Mouse (Mus musculus) heart, embryonic 15.5 days (tissue): ENCODE measurements at regions not wholly inside any gene's neighbourhood (a gene's known extent, or its start where the extent isn't known, plus 50 kb on each side); places are given as distances from the start of the nearest gene placed in this dataset.

ENCODE experiments used
- ATAC-seq: fragments of 200-750 bp; cut with Nextera tagmentation; replicated peaks from 2 replicates; pipeline ENCODE4 v1.8.0; 2017; ENCODE audit warnings: low read depth, moderate TSS enrichment; ENCODE audit not compliant: insufficient number of reproducible peaks, insufficient read depth, low FRiP score
- H3K27ac ChIP-seq: fragments of 300-500 bp; sonication (generic); 2 replicates; pipeline ENCODE4 v1.5.1; 2015; ENCODE audit warnings: mild to moderate bottlenecking, inconsistent platforms
- H3K27me3 ChIP-seq: fragments of 300-500 bp; sonication (generic); 2 replicates; pipeline ENCODE4 v1.6.1; 2015; ENCODE audit warnings: inconsistent platforms
- H3K36me3 ChIP-seq: fragments of 300-500 bp; sonication (generic); 2 replicates; pipeline ENCODE4 v1.6.1; 2015; ENCODE audit warnings: mild to moderate bottlenecking, inconsistent platforms
- H3K4me1 ChIP-seq: fragments of 300-500 bp; sonication (generic); replicated peaks from 2 replicates; pipeline ENCODE4 v1.6.1; 2015; ENCODE audit warnings: inconsistent platforms
- H3K4me2 ChIP-seq: fragments of 300-500 bp; sonication (generic); 2 replicates; pipeline ENCODE4 v1.6.1; 2015; ENCODE audit warnings: inconsistent platforms, mild to moderate bottlenecking, moderate library complexity
- H3K4me3 ChIP-seq: fragments of 300-500 bp; sonication (generic); 2 replicates; pipeline ENCODE4 v1.5.1; 2015; ENCODE audit warnings: mild to moderate bottlenecking, inconsistent platforms
- H3K9ac ChIP-seq: fragments of 300-500 bp; sonication (generic); 2 replicates; pipeline ENCODE4 v1.6.1; 2015; ENCODE audit warnings: mild to moderate bottlenecking, inconsistent platforms
- H3K9me3 ChIP-seq: fragments of 300-500 bp; sonication (generic); replicated peaks from 2 replicates; pipeline ENCODE4 v1.6.1; 2016; ENCODE audit warnings: inconsistent platforms
- WGBS: fragments of 180-500 bp; shearing (Covaris S2); methylation state at CpG from one replicate; pipeline ENCODE4 v1.1.7; 2015; ENCODE audit warnings: mixed read lengths; 5-methylcytosine and 5-hydroxymethylcytosine counted together

GRCm38 (mm10) chr2:170277182-170277767 is 129.4 kb upstream of the Zfp217 start:
- Histone ChIP-seq H3K27ac (0 out of 2 replicates have a peak overlapping the region, but pooled peaks have one; percentile 13), H3K9me3 (no peaks in the 10 kb centered on the region), H3K9ac (no peak overlapping the region), H3K4me1 (peaks cover 10% of the 10 kb centered on the region), H3K36me3 (no peaks in the 10 kb centered on the region), H3K4me2 (no peak overlapping the region), H3K27me3 (no peaks in the 10 kb centered on the region), H3K4me3 (no peak overlapping the region)
- WGBS, result 76% methylated on average over 18 of the region's 18 CpGs
- no peak for ATAC-seq

GRCm38 (mm10) chr2:170275687-170276086 is 127.8 kb upstream of the Zfp217 start:
- no peaks in the 10 kb centered on the region for H3K27me3 ChIP-seq
- WGBS, result 76% methylated on average over 4 of the region's 4 CpGs

GRCm38 (mm10) chr2:170269926-170270577 is 122.1 kb upstream of the Zfp217 start:
- no peak for ATAC-seq
- no peak overlapping the region for H3K4me2 ChIP-seq
- 66% methylated on average over 11 of the region's 11 CpGs for WGBS

More at GRCm38 (mm10) chr2:170275687-170276086, 127.8 kb upstream of the Zfp217 start:
- Histone ChIP-seq H3K9ac (no peak overlapping the region), H3K27ac (no peak overlapping the region), H3K4me3 (no peak overlapping the region), H3K4me2 (no peak overlapping the region), H3K36me3 (no peaks in the 10 kb centered on the region), H3K9me3 (no peaks in the 10 kb centered on the region), H3K4me1 (peaks cover 10% of the 10 kb centered on the region)
- no peak for ATAC-seq

DNA sequence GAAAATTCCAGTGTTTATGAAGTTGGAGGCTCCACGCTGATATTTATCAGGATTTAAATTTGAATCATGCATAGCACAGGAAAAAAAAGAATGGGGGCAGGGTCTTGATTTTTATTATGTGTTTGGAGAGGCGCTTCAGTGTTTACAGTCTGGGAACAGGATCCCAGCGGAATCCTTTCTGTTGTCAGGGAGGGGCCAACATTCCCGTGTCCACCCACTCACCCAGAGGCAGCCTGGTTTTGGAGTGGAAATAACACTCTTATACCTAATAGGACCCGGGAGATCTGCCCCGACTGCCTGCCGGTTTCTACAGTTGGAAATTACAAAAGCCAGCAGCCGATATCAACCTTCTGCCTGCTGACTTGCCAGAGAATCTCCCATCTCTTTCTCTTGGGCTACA is 120.2 kb upstream of the Zfp217 start:
- Histone ChIP-seq H3K27ac (peak overlapping the region; percentile 69), H3K9ac (no peak overlapping the region), H3K4me2 (no peak overlapping the region), H3K4me3 (no peak overlapping the region), H3K4me1 (peaks cover 18% of the 10 kb centered on the region), H3K9me3 (no peaks in the 10 kb centered on the region), H3K36me3 (no peaks in the 10 kb centered on the region), H3K27me3 (no peaks in the 10 kb centered on the region)
- ATAC-seq, result no peak
- 26% methylated on average over 8 of the region's 8 CpGs for WGBS

More at GRCm38 (mm10) chr2:170269926-170270577, 122.1 kb upstream of the Zfp217 start:
- Histone ChIP-seq H3K9me3 (no peaks in the 10 kb centered on the region), H3K27me3 (no peaks in the 10 kb centered on the region), H3K36me3 (no peaks in the 10 kb centered on the region), H3K4me3 (no peak overlapping the region), H3K27ac (no peak overlapping the region), H3K4me1 (peaks cover 13% of the 10 kb centered on the region), H3K9ac (no peak overlapping the region)

GRCm38 (mm10) chr2:170267152-170267551 is 119.2 kb upstream of the Zfp217 start:
- ATAC-seq, result no peak
- 19% methylated on average over 12 of the region's 12 CpGs for WGBS
- H3K27ac ChIP-seq, result peak overlapping the region; percentile 69
- H3K4me3 ChIP-seq, result peak overlapping the region; percentile 37
- no peaks in the 10 kb centered on the region for H3K27me3 ChIP-seq
- H3K36me3 ChIP-seq, result no peaks in the 10 kb centered on the region
- H3K4me2 ChIP-seq, result peak overlapping the region; percentile 55
- 0 out of 2 replicates have a peak overlapping the region, but pooled peaks have one; percentile 11 for H3K9ac ChIP-seq
- H3K9me3 ChIP-seq, result no peaks in the 10 kb centered on the region
- H3K4me1 ChIP-seq, result peaks cover 18% of the 10 kb centered on the region

GRCm38 (mm10) chr2:170266407-170267101 is 118.7 kb upstream of the Zfp217 start:
- peak overlapping the region; percentile 69 for H3K27ac ChIP-seq
- no peak for ATAC-seq

DNA sequence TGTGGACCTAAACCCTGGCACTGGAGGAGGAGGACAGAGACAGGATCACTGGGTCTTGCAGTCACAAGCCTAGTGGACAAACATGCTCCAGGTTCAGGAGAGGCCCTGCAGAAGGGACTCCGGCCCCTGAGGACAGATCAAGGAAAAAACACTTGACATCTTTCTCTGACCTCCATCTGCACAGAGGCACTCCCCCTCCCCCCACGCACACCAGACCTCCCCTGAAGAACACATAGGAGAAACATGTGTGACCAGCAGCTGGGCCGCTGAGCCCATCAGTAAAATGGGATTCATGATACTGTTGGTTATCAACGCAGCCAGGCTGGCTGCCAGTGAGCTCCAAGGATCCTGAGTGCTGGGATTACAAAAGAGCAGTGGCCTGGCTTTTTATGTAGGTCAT is 115.7 kb upstream of the Zfp217 start:
- no peaks in the 10 kb centered on the region for H3K36me3 ChIP-seq
- ATAC-seq, result no peak
- H3K27ac ChIP-seq, result no peak overlapping the region
- H3K4me2 ChIP-seq, result no peak overlapping the region
- H3K9me3 ChIP-seq, result no peaks in the 10 kb centered on the region
- H3K4me1 ChIP-seq, result peaks cover 18% of the 10 kb centered on the region
- no peak overlapping the region for H3K9ac ChIP-seq
- 38% methylated on average over 4 of the region's 4 CpGs for WGBS
- no peak overlapping the region for H3K4me3 ChIP-seq
- no peaks in the 10 kb centered on the region for H3K27me3 ChIP-seq

More at GRCm38 (mm10) chr2:170266407-170267101, 118.7 kb upstream of the Zfp217 start:
- peaks cover 18% of the 10 kb centered on the region for H3K4me1 ChIP-seq
- H3K27me3 ChIP-seq, result no peaks in the 10 kb centered on the region
- H3K4me3 ChIP-seq, result peak overlapping the region; percentile 37
- no peaks in the 10 kb centered on the region for H3K9me3 ChIP-seq
- H3K9ac ChIP-seq, result 0 out of 2 replicates have a peak overlapping the region, but pooled peaks have one; percentile 11
- peak overlapping the region; percentile 55 for H3K4me2 ChIP-seq
- H3K36me3 ChIP-seq, result no peaks in the 10 kb centered on the region
- WGBS, result 22% methylated on average over 16 of the region's 16 CpGs

GRCm38 (mm10) chr2:170261191-170261590 is 113.3 kb upstream of the Zfp217 start:
- Histone ChIP-seq H3K9me3 (no peaks in the 10 kb centered on the region), H3K27ac (no peak overlapping the region), H3K4me2 (no peak overlapping the region), H3K4me3 (no peak overlapping the region), H3K36me3 (no peaks in the 10 kb centered on the region), H3K27me3 (no peaks in the 10 kb centered on the region), H3K4me1 (peaks cover 4% of the 10 kb centered on the region), H3K9ac (no peak overlapping the region)
- ATAC-seq, result no peak
- 90% methylated on average over 2 of the region's 2 CpGs for WGBS

DNA sequence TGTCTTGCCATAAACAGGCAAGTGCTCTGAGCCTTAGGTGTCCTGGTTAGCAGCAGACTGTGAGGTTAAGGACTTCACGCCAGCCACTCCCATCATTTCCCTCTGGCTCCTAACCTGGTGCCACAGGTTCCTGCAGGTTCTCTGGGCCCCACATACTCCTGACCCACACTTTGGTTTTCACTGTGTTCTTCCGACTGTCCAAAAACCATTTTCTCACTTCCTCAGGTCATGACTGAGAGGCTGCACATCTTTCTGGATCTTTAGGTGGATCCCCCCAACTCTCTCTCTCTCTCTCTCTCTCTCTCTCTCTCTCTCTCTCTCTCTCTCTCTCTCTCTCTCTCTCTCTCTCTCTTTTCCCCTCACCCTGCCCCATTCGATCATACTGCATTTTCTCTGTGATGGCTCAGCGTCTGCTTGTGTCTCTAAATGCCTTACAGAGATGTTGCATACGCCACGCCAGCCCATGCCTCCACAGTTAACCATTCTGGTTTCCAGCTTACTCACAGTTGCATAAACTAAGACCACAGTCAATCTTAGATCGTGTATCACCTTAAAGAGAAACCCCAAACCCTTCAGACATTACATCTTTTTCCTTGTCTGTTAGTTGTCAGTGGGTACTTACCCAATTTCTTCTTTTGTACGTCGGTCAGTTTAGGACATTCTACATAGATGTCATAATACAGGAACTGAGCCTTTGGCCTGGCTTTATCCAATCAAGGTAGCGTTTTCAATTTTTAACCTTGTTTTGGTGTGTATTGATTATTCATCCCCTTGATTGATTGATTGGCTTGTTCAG is 112.0 kb upstream of the Zfp217 start:
- Histone ChIP-seq H3K36me3 (no peaks in the 10 kb centered on the region), H3K4me1 (peaks cover 4% of the 10 kb centered on the region), H3K9ac (no peak overlapping the region), H3K27ac (no peak overlapping the region), H3K4me3 (no peak overlapping the region), H3K4me2 (no peak overlapping the region), H3K9me3 (no peaks in the 10 kb centered on the region), H3K27me3 (no peaks in the 10 kb centered on the region)
- 86% methylated on average over 10 of the region's 10 CpGs for WGBS
- no peak for ATAC-seq

DNA sequence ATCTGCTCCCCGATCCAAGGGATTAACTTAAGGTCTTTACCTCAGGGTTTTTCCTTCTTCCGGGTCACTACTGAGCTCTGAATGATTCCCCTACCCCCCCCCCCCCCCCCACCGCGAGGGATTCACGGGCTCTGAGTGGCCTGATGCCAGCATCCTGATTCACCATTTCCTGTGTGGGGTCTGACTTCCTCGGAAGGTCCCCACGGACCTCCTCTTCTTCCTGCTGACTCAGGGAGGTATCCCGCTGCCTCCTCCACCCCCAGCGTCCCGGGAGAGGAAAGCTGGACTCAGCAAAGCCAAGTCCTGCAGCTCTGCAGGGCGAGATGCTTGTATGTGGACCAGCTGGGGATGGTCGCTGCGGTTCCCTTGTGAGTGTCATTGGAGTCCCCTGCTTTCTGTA is 110.5 kb upstream of the Zfp217 start:
- no peaks in the 10 kb centered on the region for H3K36me3 ChIP-seq
- no peak for ATAC-seq
- H3K4me2 ChIP-seq, result no peak overlapping the region
- no peaks in the 10 kb centered on the region for H3K9me3 ChIP-seq
- H3K9ac ChIP-seq, result no peak overlapping the region
- no peaks in the 10 kb centered on the region; the same call in 1 of the 2 replicates for H3K4me1 ChIP-seq
- 56% methylated on average over 12 of the region's 13 CpGs for WGBS
- no peaks in the 10 kb centered on the region for H3K27me3 ChIP-seq
- no peak overlapping the region for H3K4me3 ChIP-seq
- H3K27ac ChIP-seq, result no peak overlapping the region

DNA sequence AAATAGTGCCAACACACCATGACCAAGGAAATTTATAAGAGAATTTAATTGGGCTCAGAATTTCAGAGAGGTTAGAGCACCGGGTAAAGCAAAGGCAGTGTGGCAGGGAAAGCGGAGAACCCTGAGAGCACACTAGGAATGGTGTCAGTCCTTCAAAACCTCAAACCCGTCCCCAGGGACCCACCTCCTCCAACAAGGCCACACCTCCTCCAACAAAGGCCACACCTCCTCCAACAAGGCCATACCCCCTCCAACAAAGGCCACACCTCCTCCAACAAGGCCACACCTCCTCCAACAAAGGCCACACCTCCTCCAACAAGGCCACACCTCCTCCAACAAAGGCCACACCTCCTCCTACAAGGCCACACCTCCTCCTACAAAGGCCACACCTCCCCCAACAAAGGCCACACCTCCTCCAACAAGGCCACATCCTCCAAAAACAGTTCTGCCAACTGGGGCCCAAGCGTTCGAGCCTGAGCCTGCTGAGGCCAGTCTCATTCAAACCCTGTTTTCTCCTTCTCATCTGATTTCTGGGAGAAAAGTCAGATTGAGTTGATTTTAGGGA is 109.8 kb upstream of the Zfp217 start:
- Histone ChIP-seq H3K27ac (no peak overlapping the region), H3K4me1 (no peaks in the 10 kb centered on the region; the same call in 1 of the 2 replicates), H3K36me3 (no peaks in the 10 kb centered on the region), H3K9me3 (no peaks in the 10 kb centered on the region), H3K9ac (no peak overlapping the region), H3K4me2 (no peak overlapping the region), H3K4me3 (no peak overlapping the region), H3K27me3 (no peaks in the 10 kb centered on the region)
- ATAC-seq, result no peak
- WGBS, result 83% methylated on average over 5 of the region's 5 CpGs
